Mouse (Mus musculus) forelimb bud, embryonic 11.5 days (tissue): ENCODE measurements around the gene Hoxa13.
A peak's percentile ranks its signal among the peaks of the same experiment; 100 is the strongest.

Experiments
- DNase-seq: peaks from one replicate; pipeline ENCODE4 v3.0.0-alpha.2; 2012; ENCODE audit warnings: low read depth, low spot score

Gene Hoxa13

DNA sequence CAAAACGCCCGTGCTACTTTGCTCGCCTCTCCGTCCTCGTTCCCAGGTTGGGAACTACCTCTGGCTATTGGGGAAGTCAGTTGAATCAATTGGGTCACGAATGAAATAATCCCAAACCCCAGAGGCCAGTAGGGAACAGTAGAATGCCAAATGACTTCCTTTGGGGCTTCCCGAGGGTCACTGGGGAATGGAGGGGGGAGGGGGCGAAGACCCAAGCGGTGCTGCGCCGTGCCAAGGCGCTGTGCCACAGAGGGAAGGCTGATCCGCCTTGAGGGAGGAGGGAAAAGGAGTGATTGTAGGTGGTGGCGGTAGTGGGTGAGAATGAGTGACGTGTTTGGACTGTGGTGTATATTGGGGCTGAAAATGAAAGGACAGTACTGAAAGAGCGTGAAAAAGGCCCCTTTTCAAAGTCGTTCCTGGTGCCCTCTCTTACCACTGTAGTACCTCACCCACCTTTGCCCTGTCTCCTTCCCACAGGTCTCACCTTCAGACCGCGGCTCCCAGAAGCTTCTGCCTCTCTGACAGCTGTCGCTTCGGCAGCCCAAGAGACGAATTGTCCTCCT is 48.0 kb downstream of the Hoxa13 start:
- peak; percentile 26 for DNase-seq

GRCm38 (mm10) chr6:52211961-52212360 is 48.7 kb downstream of the Hoxa13 start:
- peak; percentile 13 for DNase-seq

DNA sequence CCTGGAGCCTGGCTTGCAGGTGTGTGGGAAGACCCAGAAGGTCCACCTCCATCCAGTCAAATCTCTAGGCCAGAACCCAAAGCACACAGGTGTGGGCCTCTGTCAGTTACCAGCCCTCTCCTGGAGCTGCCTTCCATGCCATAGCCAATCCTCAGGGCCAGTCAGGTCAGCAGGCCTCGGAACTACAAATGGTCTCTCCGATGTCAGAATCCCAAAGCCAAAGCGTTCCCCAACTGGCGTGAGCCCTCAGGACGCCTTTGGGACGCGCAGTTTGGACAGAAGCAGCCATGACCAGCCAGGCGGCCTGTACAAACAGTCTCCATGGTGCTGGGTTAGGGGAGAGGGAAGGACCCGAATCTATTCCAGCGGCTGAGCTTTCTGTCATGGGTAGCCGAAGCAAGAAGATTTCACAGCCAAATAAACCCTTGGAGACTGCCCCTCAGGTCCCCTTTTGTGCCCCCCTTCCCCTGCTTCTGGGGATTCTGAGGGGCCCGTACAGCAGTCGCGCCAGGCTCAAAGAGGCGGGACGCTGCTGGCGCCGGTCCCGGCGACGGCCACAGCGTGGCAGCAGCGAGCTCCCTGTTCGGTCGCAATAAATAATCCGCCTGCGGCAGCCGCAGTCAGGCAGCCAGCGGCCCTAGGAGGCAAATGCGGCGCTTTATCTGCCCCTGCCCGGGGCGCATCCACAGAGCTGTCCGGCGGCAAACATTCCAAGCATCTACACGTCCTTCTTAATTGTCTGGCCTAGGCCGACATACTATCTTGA is 49.3 kb downstream of the Hoxa13 start:
- no peak for DNase-seq

- no peak for DNase-seq
Measured at GRCm38 (mm10) chr6:52209685-52210046, 51.0 kb downstream of the Hoxa13 start.

GRCm38 (mm10) chr6:52208868-52209684 is 51.6 kb downstream of the Hoxa13 start:
- DNase-seq = no peak

- DNase-seq = no peak
Measured at GRCm38 (mm10) chr6:52208072-52208867, 52.4 kb downstream of the Hoxa13 start, which contains the start of gene Hoxa6. Gene Hoxa6 (minus strand): TSS chr6:52208722.
